Mouse (Mus musculus) kidney, embryonic 15.5 days (tissue): ENCODE data around the gene Evi2. TPM values are rescaled to one million over a fixed set of nuclear protein-coding genes. Genes with fewer than 3 reads are reported as not detected.

Experiments
- ATAC-seq: fragments of 200-750 bp; cut with Nextera tagmentation; replicated peaks from 2 replicates; pipeline ENCODE4 v1.8.0; 2017; ENCODE audit warnings: moderate TSS enrichment; ENCODE audit not compliant: low FRiP score
- H3K27ac ChIP-seq: fragments of 300-500 bp; sonication (generic); 2 replicates; pipeline ENCODE4 v1.5.1; 2015; ENCODE audit warnings: mild to moderate bottlenecking, inconsistent platforms
- H3K27me3 ChIP-seq: fragments of 300-500 bp; sonication (generic); 2 replicates; pipeline ENCODE4 v1.6.1; 2015; ENCODE audit warnings: inconsistent platforms
- H3K36me3 ChIP-seq: fragments of 300-500 bp; sonication (generic); 2 replicates; pipeline ENCODE4 v1.6.1; 2015; ENCODE audit warnings: inconsistent platforms
- H3K4me1 ChIP-seq: fragments of 300-500 bp; sonication (generic); 2 replicates; pipeline ENCODE4 v1.6.1; 2015; ENCODE audit warnings: inconsistent platforms
- H3K4me2 ChIP-seq: fragments of 300-500 bp; sonication (generic); 2 replicates; pipeline ENCODE4 v1.6.1; 2015; ENCODE audit warnings: moderate library complexity, mild to moderate bottlenecking, inconsistent platforms
- H3K4me3 ChIP-seq: fragments of 300-500 bp; sonication (generic); replicated peaks from 2 replicates; pipeline ENCODE4 v1.5.1; 2015; ENCODE audit warnings: mild to moderate bottlenecking, inconsistent platforms
- H3K9ac ChIP-seq: fragments of 300-500 bp; sonication (generic); 2 replicates; pipeline ENCODE4 v1.6.1; 2015; ENCODE audit warnings: mild to moderate bottlenecking, inconsistent platforms
- H3K9me3 ChIP-seq: fragments of 300-500 bp; sonication (generic); replicated peaks from 2 replicates; pipeline ENCODE4 v1.6.1; 2016; ENCODE audit warnings: inconsistent platforms
- whole genome bisulfite sequencing: fragments of 180-500 bp; shearing (Covaris S2); methylation state at CpG from one replicate; pipeline ENCODE4 v1.1.7; 2015; ENCODE audit warnings: mixed read lengths; 5-methylcytosine and 5-hydroxymethylcytosine counted together
- polyA plus RNA-seq: library from polyadenylated mRNA; unstranded; fragments of >200 nt; fragmentation: Nextera tagmentation; extraction: Ambion mirVana; gene quantifications from 2 replicates; pipeline ENCODE4 v1.2.1, GENCODE M21; 2015

The Evi2 gene
- polyA plus RNA-seq, 1 experiment from 2014 or later: 0.78 TPM

DNA sequence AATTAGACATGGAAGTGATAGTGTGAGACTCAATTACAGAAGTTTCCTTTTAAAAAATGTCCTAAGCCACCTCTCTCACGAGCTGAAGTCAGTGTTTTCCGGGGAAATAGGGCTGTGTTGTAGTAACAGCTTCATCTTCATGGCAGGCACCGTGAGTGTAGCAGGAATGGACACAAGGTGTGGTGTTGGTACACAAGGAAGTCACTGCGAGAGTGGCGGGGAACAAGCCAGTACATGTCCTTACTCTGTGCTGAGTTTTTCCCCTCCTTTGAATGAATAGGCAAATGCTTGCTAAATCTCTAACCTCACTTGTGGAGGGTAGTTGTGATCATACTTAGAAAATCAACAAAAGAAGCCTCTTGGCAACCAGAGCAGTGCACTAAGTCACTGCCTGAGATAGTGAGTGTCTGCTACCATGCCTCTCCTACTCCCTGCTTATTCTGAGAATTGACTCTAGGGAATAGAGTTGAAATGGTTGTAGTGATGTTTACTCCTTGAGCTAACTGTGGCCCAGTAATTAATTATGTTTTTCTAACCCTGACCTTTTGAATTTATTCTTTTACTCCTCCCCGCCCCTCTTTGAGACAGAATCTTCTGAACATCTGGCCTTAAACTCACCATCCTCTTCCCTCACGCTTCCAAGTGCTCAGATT, 46.4 kb downstream of the Evi2 start:
- H3K27me3 ChIP-seq: no peaks in the 10 kb centered on the region
- H3K36me3 ChIP-seq: peaks cover 25% of the 10 kb centered on the region
- no peaks in the 10 kb centered on the region for H3K9me3 ChIP-seq
- H3K9ac ChIP-seq: no peak overlapping the region
- H3K4me2 ChIP-seq: no peak overlapping the region
- no peak for ATAC-seq
- H3K4me1 ChIP-seq: no peaks in the 10 kb centered on the region
- WGBS: 69% methylated on average over 7 of the region's 7 CpGs
- H3K4me3 ChIP-seq: no peak overlapping the region
- no peak overlapping the region for H3K27ac ChIP-seq

DNA sequence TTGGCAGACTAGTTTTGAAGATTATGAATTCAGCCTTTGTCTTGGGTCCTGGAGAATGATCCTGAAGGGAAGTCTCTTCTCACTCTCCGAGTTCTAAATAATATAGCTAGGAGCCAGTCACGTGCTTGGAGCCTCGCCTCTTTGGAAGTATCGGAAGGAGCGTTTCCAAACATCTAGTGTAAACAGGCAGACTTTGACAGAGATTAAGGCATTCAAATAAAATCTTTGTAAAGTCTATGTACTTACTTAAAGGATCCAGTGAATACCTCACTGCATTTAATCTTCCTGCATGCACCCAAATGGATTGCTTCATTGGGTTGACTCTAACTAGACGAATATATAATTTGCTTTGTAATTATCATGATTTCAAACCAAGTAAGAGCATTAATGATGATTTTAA, 47.0 kb downstream of the Evi2 start:
- no peak for ATAC-seq
- Histone ChIP-seq H3K4me3 (no peak overlapping the region), H3K36me3 (peaks cover 29% of the 10 kb centered on the region), H3K9ac (no peak overlapping the region), H3K4me2 (no peak overlapping the region), H3K27ac (no peak overlapping the region), H3K4me1 (no peaks in the 10 kb centered on the region), H3K27me3 (no peaks in the 10 kb centered on the region), H3K9me3 (no peaks in the 10 kb centered on the region)
- 95% methylated on average over 6 of the region's 6 CpGs for WGBS

DNA sequence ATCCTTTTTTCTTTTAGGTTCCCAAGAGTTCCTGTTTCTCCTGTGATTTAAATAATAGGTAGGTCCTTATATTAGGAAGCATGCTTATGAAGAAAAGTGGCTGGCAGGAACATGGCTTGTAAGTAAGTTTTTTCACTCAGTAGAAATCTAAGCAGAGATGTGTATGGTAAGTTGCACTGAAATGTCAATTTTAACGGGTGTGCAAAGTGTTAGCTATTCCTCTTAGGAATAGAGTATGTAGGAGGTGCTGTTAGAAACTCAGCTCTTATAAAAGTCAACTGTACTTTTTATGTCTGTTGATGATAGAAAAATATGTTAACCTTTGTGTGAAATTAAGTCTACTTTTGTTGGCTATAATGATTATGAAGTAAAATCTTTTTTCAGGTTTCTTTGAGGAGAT, 62.3 kb downstream of the Evi2 start:
- Histone ChIP-seq H3K4me3 (no peak overlapping the region), H3K9ac (no peak overlapping the region), H3K9me3 (no peaks in the 10 kb centered on the region), H3K4me2 (no peak overlapping the region), H3K36me3 (peaks cover 60% of the 10 kb centered on the region), H3K27ac (no peak overlapping the region), H3K27me3 (no peaks in the 10 kb centered on the region), H3K4me1 (no peaks in the 10 kb centered on the region)
- WGBS: 72% methylated on average over 1 of the region's 1 CpGs
- ATAC-seq: no peak

Other genes starting within 250 kb of the Evi2 start
- gene Gm9964, start 233.7 kb downstream of the Evi2 start, polyA plus RNA-seq: not detected in 2 replicates
- gene Nf1, start 190.9 kb downstream of the Evi2 start, polyA plus RNA-seq: 8.9 and 9.0 TPM in 2 replicates
- gene Omg, start 26.5 kb downstream of the Evi2 start, polyA plus RNA-seq: 0.35 and 0.42 TPM in 2 replicates
- gene Evi2b, start 6.8 kb downstream of the Evi2 start, polyA plus RNA-seq: 0.73 and 1.2 TPM in 2 replicates
- gene Evi2a, start within 50 bp of the Evi2 start, polyA plus RNA-seq: 3.1 TPM in 2 replicates
- 9.6 and 9.7 TPM in 2 replicates for gene Rab11fip4, start 60.6 kb upstream of the Evi2 start, polyA plus RNA-seq